Mouse (Mus musculus): ENCODE data around the gene Olfr373.

Gene Olfr373

GRCm38 (mm10) chr8:72133507-72133906 is 50.5 kb downstream of the Olfr373 start:
- DNase-seq (ENCODE audit: low read depth, low spot score) = no peak

GRCm38 (mm10) chr8:72134756-72135445 is 51.9 kb downstream of the Olfr373 start, which contains the start of gene Tpm4:
TSS of gene Tpm4 (plus strand) at chr8:72134975.
- peak; percentile 60 for DNase-seq (ENCODE audit: low read depth, low spot score)

- peak; percentile 57 for DNase-seq (ENCODE audit: low read depth, low spot score)
These were observed 52.7 kb downstream of the Olfr373 start for GRCm38 (mm10) chr8:72135446-72136301.

GRCm38 (mm10) chr8:72136302-72136978 is 53.5 kb downstream of the Olfr373 start:
- peak; percentile 86 for DNase-seq (ENCODE audit: low read depth, low spot score)

GRCm38 (mm10) chr8:72137431-72137830 is 54.5 kb downstream of the Olfr373 start:
- DNase-seq (ENCODE audit: low read depth, low spot score) = no peak

- no peak for DNase-seq (ENCODE audit: low read depth, low spot score)
These were observed 55.5 kb downstream of the Olfr373 start for GRCm38 (mm10) chr8:72138456-72138855.

GRCm38 (mm10) chr8:72143256-72143824 is 60.4 kb downstream of the Olfr373 start:
- DNase-seq (ENCODE audit: low read depth, low spot score) = no peak

- DNase-seq (ENCODE audit: low read depth, low spot score) = no peak
These were observed 61.5 kb downstream of the Olfr373 start for GRCm38 (mm10) chr8:72144345-72144975.

GRCm38 (mm10) chr8:72145511-72145910 is 62.5 kb downstream of the Olfr373 start:
- DNase-seq (ENCODE audit: low read depth, low spot score) = no peak

- no peak for DNase-seq (ENCODE audit: low read depth, low spot score)
These were observed 63.1 kb downstream of the Olfr373 start for GRCm38 (mm10) chr8:72146056-72146455.

- DNase-seq (ENCODE audit: low read depth, low spot score) = no peak
These were observed 63.6 kb downstream of the Olfr373 start for GRCm38 (mm10) chr8:72146556-72146955.

GRCm38 (mm10) chr8:72147266-72147665 is 64.3 kb downstream of the Olfr373 start:
- no peak for DNase-seq (ENCODE audit: low read depth, low spot score)

- DNase-seq (ENCODE audit: low read depth, low spot score) = peak; percentile 40
These were observed 66.1 kb downstream of the Olfr373 start for GRCm38 (mm10) chr8:72149056-72149455.

GRCm38 (mm10) chr8:72151418-72152078 is 68.6 kb downstream of the Olfr373 start:
- no peak for DNase-seq (ENCODE audit: low read depth, low spot score)

Data from ZHBTc4 (cell line).